Mouse (Mus musculus): Measurements from ENCODE around the gene Cecr2. TPM values are rescaled to one million over a fixed set of nuclear protein-coding genes. Genes with fewer than 3 reads are reported as not detected.

The Cecr2 gene
- total and polyA plus RNA-seq, 2 experiments: 5.1 to 9.3 TPM

- Histone ChIP-seq H3K79me2 (ENCODE audit: control insufficient read depth, insufficient read depth, low read length) (no peaks in the 10 kb centered on the region), H3K4me1 (ENCODE audit: control insufficient read depth, insufficient read depth, low read length) (no peaks in the 10 kb centered on the region), H3K4me3 (ENCODE audit: insufficient read depth, low read depth, low read length) (no peak overlapping the region), H3K27me3 (ENCODE audit: control insufficient read depth, insufficient read depth, low read length) (no peaks in the 10 kb centered on the region), H3K9ac (ENCODE audit: low read depth, low read length) (no peak overlapping the region), H3K36me3 (ENCODE audit: control insufficient read depth, insufficient read depth, low read length) (peaks cover 24% of the 10 kb centered on the region), H3K27ac (replicated peaks; ENCODE audit: insufficient read depth, low read depth, low read length) (no peak overlapping the region)
- no peak for DNase-seq (ENCODE audit: extremely low read depth, low read depth, low spot score)
- TF ChIP-seq POLR2A (IDR thresholded peaks at IDR 0.05; ENCODE audit: extremely low read depth, insufficient read depth, low read length): no peak
- no peak for TF ChIP-seq CTCF (IDR thresholded peaks at IDR 0.05; ENCODE audit: low read depth, low read length)
- WGBS: 81% methylated on average over 1 of the region's 1 CpGs
Measured at GRCm38 (mm10) chr6:120769972-120770371, 103.8 kb downstream of the Cecr2 start.

- 5% methylated on average over 1 of the region's 1 CpGs for WGBS
- TF ChIP-seq POLR2A (IDR thresholded peaks at IDR 0.05; ENCODE audit: extremely low read depth, insufficient read depth, low read length) (no peak), CTCF (IDR thresholded peaks at IDR 0.05; ENCODE audit: low read depth, low read length) (no peak)
Measured at GRCm38 (mm10) chr6:120771366-120771765, 105.2 kb downstream of the Cecr2 start.

GRCm38 (mm10) chr6:120772025-120772424 is 105.9 kb downstream of the Cecr2 start:
- Histone ChIP-seq H3K79me2 (ENCODE audit: control insufficient read depth, insufficient read depth, low read length) (no peaks in the 10 kb centered on the region), H3K9ac (ENCODE audit: low read depth, low read length) (no peak overlapping the region), H3K4me1 (ENCODE audit: control insufficient read depth, insufficient read depth, low read length) (no peaks in the 10 kb centered on the region), H3K27me3 (ENCODE audit: control insufficient read depth, insufficient read depth, low read length) (no peaks in the 10 kb centered on the region), H3K27ac (replicated peaks; ENCODE audit: insufficient read depth, low read depth, low read length) (no peak overlapping the region), H3K4me3 (ENCODE audit: insufficient read depth, low read depth, low read length) (no peak overlapping the region), H3K36me3 (ENCODE audit: control insufficient read depth, insufficient read depth, low read length) (peaks cover 12% of the 10 kb centered on the region; the same call in 1 of the 2 replicates)
- DNase-seq (ENCODE audit: extremely low read depth, low read depth, low spot score): no peak
- TF ChIP-seq POLR2A (IDR thresholded peaks at IDR 0.05; ENCODE audit: extremely low read depth, insufficient read depth, low read length) (no peak), CTCF (IDR thresholded peaks at IDR 0.05; ENCODE audit: low read depth, low read length) (no peak)

More at GRCm38 (mm10) chr6:120771366-120771765, 105.2 kb downstream of the Cecr2 start:
- Histone ChIP-seq H3K4me3 (ENCODE audit: insufficient read depth, low read depth, low read length) (no peak overlapping the region), H3K27ac (replicated peaks; ENCODE audit: insufficient read depth, low read depth, low read length) (no peak overlapping the region), H3K79me2 (ENCODE audit: control insufficient read depth, insufficient read depth, low read length) (no peaks in the 10 kb centered on the region), H3K9ac (ENCODE audit: low read depth, low read length) (no peak overlapping the region), H3K4me1 (ENCODE audit: control insufficient read depth, insufficient read depth, low read length) (no peaks in the 10 kb centered on the region), H3K27me3 (ENCODE audit: control insufficient read depth, insufficient read depth, low read length) (no peaks in the 10 kb centered on the region), H3K36me3 (ENCODE audit: control insufficient read depth, insufficient read depth, low read length) (peaks cover 17% of the 10 kb centered on the region)
- DNase-seq (ENCODE audit: extremely low read depth, low read depth, low spot score): no peak

- WGBS: 85% methylated on average over 5 of the region's 5 CpGs
- Histone ChIP-seq H3K27ac (replicated peaks; ENCODE audit: insufficient read depth, low read depth, low read length) (no peak within 1 kb of the TSS), H3K27me3 (ENCODE audit: control insufficient read depth, insufficient read depth, low read length) (no peaks in the 10 kb centered on the region), H3K4me1 (ENCODE audit: control insufficient read depth, insufficient read depth, low read length) (no peaks in the 10 kb centered on the region), H3K9ac (ENCODE audit: low read depth, low read length) (no peak within 1 kb of the TSS), H3K36me3 (ENCODE audit: control insufficient read depth, insufficient read depth, low read length) (peaks cover 12% of the 10 kb centered on the region; the same call in 1 of the 2 replicates), H3K79me2 (ENCODE audit: control insufficient read depth, insufficient read depth, low read length) (no peaks in the 10 kb centered on the region), H3K4me3 (ENCODE audit: insufficient read depth, low read depth, low read length) (no peak within 1 kb of the TSS)
- TF ChIP-seq CTCF (IDR thresholded peaks at IDR 0.05; ENCODE audit: low read depth, low read length) (no peak), POLR2A (IDR thresholded peaks at IDR 0.05; ENCODE audit: extremely low read depth, insufficient read depth, low read length) (no peak)
- no peak for DNase-seq (ENCODE audit: extremely low read depth, low read depth, low spot score)
Measured at GRCm38 (mm10) chr6:120773149-120773628, 107.0 kb downstream of the Cecr2 start, which contains the start of gene Slc25a18. Gene Slc25a18, plus strand, starts transcription at chr6:120773578.

GRCm38 (mm10) chr6:120773763-120774162 is 107.6 kb downstream of the Cecr2 start:
- no peak for DNase-seq (ENCODE audit: extremely low read depth, low read depth, low spot score)
- Histone ChIP-seq H3K79me2 (ENCODE audit: control insufficient read depth, insufficient read depth, low read length) (no peaks in the 10 kb centered on the region), H3K36me3 (ENCODE audit: control insufficient read depth, insufficient read depth, low read length) (peaks cover 12% of the 10 kb centered on the region; the same call in 1 of the 2 replicates), H3K27me3 (ENCODE audit: control insufficient read depth, insufficient read depth, low read length) (no peaks in the 10 kb centered on the region), H3K9ac (ENCODE audit: low read depth, low read length) (no peak overlapping the region), H3K27ac (replicated peaks; ENCODE audit: insufficient read depth, low read depth, low read length) (no peak overlapping the region), H3K4me3 (ENCODE audit: insufficient read depth, low read depth, low read length) (no peak overlapping the region), H3K4me1 (ENCODE audit: control insufficient read depth, insufficient read depth, low read length) (no peaks in the 10 kb centered on the region)
- TF ChIP-seq POLR2A (IDR thresholded peaks at IDR 0.05; ENCODE audit: extremely low read depth, insufficient read depth, low read length) (no peak), CTCF (IDR thresholded peaks at IDR 0.05; ENCODE audit: low read depth, low read length) (no peak)
- WGBS: 87% methylated on average over 6 of the region's 6 CpGs

- H3K36me3 ChIP-seq (ENCODE audit: control insufficient read depth, insufficient read depth, low read length): peaks cover 3% of the 10 kb centered on the region; the same call in 1 of the 2 replicates
- H3K27me3 ChIP-seq (ENCODE audit: control insufficient read depth, insufficient read depth, low read length): no peaks in the 10 kb centered on the region
- H3K27ac ChIP-seq (replicated peaks; ENCODE audit: insufficient read depth, low read depth, low read length): no peak overlapping the region
- H3K9ac ChIP-seq (ENCODE audit: low read depth, low read length): no peak overlapping the region
- H3K4me1 ChIP-seq (ENCODE audit: control insufficient read depth, insufficient read depth, low read length): no peaks in the 10 kb centered on the region
- no peaks in the 10 kb centered on the region for H3K79me2 ChIP-seq (ENCODE audit: control insufficient read depth, insufficient read depth, low read length)
- TF ChIP-seq POLR2A (IDR thresholded peaks at IDR 0.05; ENCODE audit: extremely low read depth, insufficient read depth, low read length): no peak
- TF ChIP-seq CTCF (IDR thresholded peaks at IDR 0.05; ENCODE audit: low read depth, low read length): no peak
- WGBS: 89% methylated on average over 3 of the region's 3 CpGs
- H3K4me3 ChIP-seq (ENCODE audit: insufficient read depth, low read depth, low read length): no peak overlapping the region
- DNase-seq (ENCODE audit: extremely low read depth, low read depth, low spot score): no peak
Measured at GRCm38 (mm10) chr6:120776286-120776685, 110.1 kb downstream of the Cecr2 start.
